Mouse (Mus musculus): ENCODE measurements around the gene Ccdc137. TPM values are rescaled to one million over a fixed set of nuclear protein-coding genes. Genes with fewer than 3 reads are reported as not detected.
A peak's percentile ranks its signal among the peaks of the same experiment; 100 is the strongest.

Gene Ccdc137
- polyA plus RNA-seq, 1 experiment from 2014 or later, result 20.2 TPM

- H3K4me2 ChIP-seq (ENCODE audit: low read length), result no peak overlapping the region
- no peak for ATAC-seq (ENCODE audit: insufficient number of reproducible peaks, insufficient read depth, low FRiP score, low read depth)
- H3K4me1 ChIP-seq (ENCODE audit: control insufficient read depth in 2 of 2, insufficient read depth in 2 of 2, low read length in 2 of 2), result peaks cover 2 to 5% of the 10 kb centered on the region in 2 experiments; a peak in 3 of 4 replicates
- H3K4me3 ChIP-seq (ENCODE audit: control insufficient read depth in 1 of 2, insufficient read depth in 1 of 2, low read depth in 1 of 2, low read length in 2 of 2), result no peak overlapping the region
- no peaks in the 10 kb centered on the region for H3K27me3 ChIP-seq (ENCODE audit: control insufficient read depth, insufficient read depth, low read length)
- H3K27ac ChIP-seq (replicated peaks in 1 of 2; ENCODE audit: control insufficient read depth in 1 of 2, insufficient read depth in 1 of 2, low read depth in 2 of 2, low read length in 2 of 2), result no peak overlapping the region
- H3K9me3 ChIP-seq (ENCODE audit: control insufficient read depth, low read length), result no peaks in the 10 kb centered on the region
- no peak overlapping the region for H3K9ac ChIP-seq (ENCODE audit: low read length)
- 85% methylated on average over 3 of the region's 3 CpGs for WGBS
- peaks cover 88% of the 10 kb centered on the region for H3K36me3 ChIP-seq (ENCODE audit: control insufficient read depth, insufficient read depth, low read length)
These were observed 31.2 kb upstream of the Ccdc137 start for GRCm38 (mm10) chr11:120426727-120427126.

- ATAC-seq (ENCODE audit: insufficient number of reproducible peaks, insufficient read depth, low FRiP score, low read depth), result peak; percentile 82
- Histone ChIP-seq H3K4me3 (ENCODE audit: control insufficient read depth in 1 of 2, insufficient read depth in 1 of 2, low read depth in 1 of 2, low read length in 2 of 2) (peak within 1 kb of the TSS; percentile 84 to 98), H3K9ac (ENCODE audit: low read length) (peak within 1 kb of the TSS; percentile 97), H3K36me3 (ENCODE audit: control insufficient read depth, insufficient read depth, low read length) (peaks cover 32% of the 10 kb centered on the region), H3K4me1 (ENCODE audit: control insufficient read depth in 2 of 2, insufficient read depth in 2 of 2, low read length in 2 of 2) (peaks cover 0 to 12% of the 10 kb centered on the region in 2 experiments; a peak in 2 of 4 replicates), H3K27ac (replicated peaks in 1 of 2; ENCODE audit: control insufficient read depth in 1 of 2, insufficient read depth in 1 of 2, low read depth in 2 of 2, low read length in 2 of 2) (peak within 1 kb of the TSS; percentile 45 to 78), H3K27me3 (ENCODE audit: control insufficient read depth, insufficient read depth, low read length) (no peaks in the 10 kb centered on the region), H3K9me3 (ENCODE audit: control insufficient read depth, low read length) (no peaks in the 10 kb centered on the region), H3K4me2 (ENCODE audit: low read length) (peak within 1 kb of the TSS; percentile 89)
- WGBS, result under 1% methylated on average over 63 of the region's 77 CpGs
These were observed 20.6 kb upstream of the Ccdc137 start, which contains the start of gene Nploc4 for GRCm38 (mm10) chr11:120437152-120437856. Nploc4 (minus strand) TSS chr11:120437708.

GRCm38 (mm10) chr11:120437857-120438385 is 20.0 kb upstream of the Ccdc137 start:
- no peaks in the 10 kb centered on the region for H3K27me3 ChIP-seq (ENCODE audit: control insufficient read depth, insufficient read depth, low read length)
- WGBS, result 29% methylated on average over 12 of the region's 12 CpGs
- H3K9me3 ChIP-seq (ENCODE audit: control insufficient read depth, low read length), result no peaks in the 10 kb centered on the region

GRCm38 (mm10) chr11:120442344-120442743 is 15.6 kb upstream of the Ccdc137 start, which contains the start of gene Tspan10:
Tspan10 (plus strand) TSS chr11:120442644.
- H3K9ac ChIP-seq (ENCODE audit: low read length), result no peak within 1 kb of the TSS
- ATAC-seq (ENCODE audit: insufficient number of reproducible peaks, insufficient read depth, low FRiP score, low read depth), result no peak
- WGBS, result 80% methylated on average over 3 of the region's 3 CpGs

More at GRCm38 (mm10) chr11:120437857-120438385, 20.0 kb upstream of the Ccdc137 start:
- H3K36me3 ChIP-seq (ENCODE audit: control insufficient read depth, insufficient read depth, low read length), result peaks cover 26% of the 10 kb centered on the region
- peak overlapping the region; percentile 45 to 98 for H3K4me3 ChIP-seq (ENCODE audit: control insufficient read depth in 1 of 2, insufficient read depth in 1 of 2, low read depth in 1 of 2, low read length in 2 of 2)
- peak overlapping the region; percentile 97 for H3K9ac ChIP-seq (ENCODE audit: low read length)
- ATAC-seq (ENCODE audit: insufficient number of reproducible peaks, insufficient read depth, low FRiP score, low read depth), result no peak
- H3K4me2 ChIP-seq (ENCODE audit: low read length), result peak overlapping the region; percentile 89
- H3K27ac ChIP-seq (replicated peaks in 1 of 2; ENCODE audit: control insufficient read depth in 1 of 2, insufficient read depth in 1 of 2, low read depth in 2 of 2, low read length in 2 of 2), result peak overlapping the region; percentile 45 to 78; a peak in 2 of 4 replicates
- H3K4me1 ChIP-seq (ENCODE audit: control insufficient read depth in 2 of 2, insufficient read depth in 2 of 2, low read length in 2 of 2), result peaks cover 0 to 12% of the 10 kb centered on the region in 2 experiments; a peak in 2 of 4 replicates

GRCm38 (mm10) chr11:120442765-120443280 is 15.1 kb upstream of the Ccdc137 start:
- no peak for ATAC-seq (ENCODE audit: insufficient number of reproducible peaks, insufficient read depth, low FRiP score, low read depth)
- Histone ChIP-seq H3K4me3 (ENCODE audit: control insufficient read depth in 1 of 2, insufficient read depth in 1 of 2, low read depth in 1 of 2, low read length in 2 of 2) (no peak overlapping the region), H3K27me3 (ENCODE audit: control insufficient read depth, insufficient read depth, low read length) (no peaks in the 10 kb centered on the region), H3K4me2 (ENCODE audit: low read length) (no peak overlapping the region), H3K9me3 (ENCODE audit: control insufficient read depth, low read length) (no peaks in the 10 kb centered on the region), H3K4me1 (ENCODE audit: control insufficient read depth in 2 of 2, insufficient read depth in 2 of 2, low read length in 2 of 2) (no peaks in the 10 kb centered on the region), H3K36me3 (ENCODE audit: control insufficient read depth, insufficient read depth, low read length) (no peaks in the 10 kb centered on the region), H3K27ac (replicated peaks in 1 of 2; ENCODE audit: control insufficient read depth in 1 of 2, insufficient read depth in 1 of 2, low read depth in 2 of 2, low read length in 2 of 2) (no peak overlapping the region), H3K9ac (ENCODE audit: low read length) (no peak overlapping the region)
- WGBS, result 87% methylated on average over 3 of the region's 3 CpGs

More at GRCm38 (mm10) chr11:120442344-120442743, 15.6 kb upstream of the Ccdc137 start, which contains the start of gene Tspan10:
- H3K27ac ChIP-seq (replicated peaks in 1 of 2; ENCODE audit: control insufficient read depth in 1 of 2, insufficient read depth in 1 of 2, low read depth in 2 of 2, low read length in 2 of 2), result no peak within 1 kb of the TSS
- H3K4me1 ChIP-seq (ENCODE audit: control insufficient read depth in 2 of 2, insufficient read depth in 2 of 2, low read length in 2 of 2), result no peaks in the 10 kb centered on the region
- no peaks in the 10 kb centered on the region for H3K9me3 ChIP-seq (ENCODE audit: control insufficient read depth, low read length)
- no peaks in the 10 kb centered on the region for H3K36me3 ChIP-seq (ENCODE audit: control insufficient read depth, insufficient read depth, low read length)
- H3K27me3 ChIP-seq (ENCODE audit: control insufficient read depth, insufficient read depth, low read length), result no peaks in the 10 kb centered on the region
- no peak within 1 kb of the TSS for H3K4me2 ChIP-seq (ENCODE audit: low read length)
- H3K4me3 ChIP-seq (ENCODE audit: control insufficient read depth in 1 of 2, insufficient read depth in 1 of 2, low read depth in 1 of 2, low read length in 2 of 2), result no peak within 1 kb of the TSS

GRCm38 (mm10) chr11:120444106-120444505 is 13.8 kb upstream of the Ccdc137 start:
- 56% methylated on average over 6 of the region's 6 CpGs for WGBS
- no peaks in the 10 kb centered on the region for H3K4me1 ChIP-seq (ENCODE audit: control insufficient read depth in 2 of 2, insufficient read depth in 2 of 2, low read length in 2 of 2)
- no peaks in the 10 kb centered on the region for H3K27me3 ChIP-seq (ENCODE audit: control insufficient read depth, insufficient read depth, low read length)
- no peaks in the 10 kb centered on the region for H3K36me3 ChIP-seq (ENCODE audit: control insufficient read depth, insufficient read depth, low read length)
- no peak overlapping the region for H3K27ac ChIP-seq (replicated peaks in 1 of 2; ENCODE audit: control insufficient read depth in 1 of 2, insufficient read depth in 1 of 2, low read depth in 2 of 2, low read length in 2 of 2)
- no peak overlapping the region for H3K4me2 ChIP-seq (ENCODE audit: low read length)
- ATAC-seq (ENCODE audit: insufficient number of reproducible peaks, insufficient read depth, low FRiP score, low read depth), result no peak
- no peak overlapping the region for H3K4me3 ChIP-seq (ENCODE audit: control insufficient read depth in 1 of 2, insufficient read depth in 1 of 2, low read depth in 1 of 2, low read length in 2 of 2)
- H3K9ac ChIP-seq (ENCODE audit: low read length), result no peak overlapping the region
- no peaks in the 10 kb centered on the region for H3K9me3 ChIP-seq (ENCODE audit: control insufficient read depth, low read length)

- Histone ChIP-seq H3K4me3 (ENCODE audit: control insufficient read depth in 1 of 2, insufficient read depth in 1 of 2, low read depth in 1 of 2, low read length in 2 of 2) (no peak overlapping the region), H3K9me3 (ENCODE audit: control insufficient read depth, low read length) (no peaks in the 10 kb centered on the region), H3K4me2 (ENCODE audit: low read length) (no peak overlapping the region), H3K27ac (replicated peaks in 1 of 2; ENCODE audit: control insufficient read depth in 1 of 2, insufficient read depth in 1 of 2, low read depth in 2 of 2, low read length in 2 of 2) (no peak overlapping the region), H3K27me3 (ENCODE audit: control insufficient read depth, insufficient read depth, low read length) (no peaks in the 10 kb centered on the region), H3K4me1 (ENCODE audit: control insufficient read depth in 2 of 2, insufficient read depth in 2 of 2, low read length in 2 of 2) (no peaks in the 10 kb centered on the region), H3K9ac (ENCODE audit: low read length) (no peak overlapping the region), H3K36me3 (ENCODE audit: control insufficient read depth, insufficient read depth, low read length) (no peaks in the 10 kb centered on the region)
- no peak for ATAC-seq (ENCODE audit: insufficient number of reproducible peaks, insufficient read depth, low FRiP score, low read depth)
- WGBS, result 46% methylated on average over 3 of the region's 3 CpGs
These were observed 12.4 kb upstream of the Ccdc137 start for GRCm38 (mm10) chr11:120445475-120445874.
